Mouse (Mus musculus): Measurements from ENCODE around the gene Fam107b. TPM values are rescaled to one million over a fixed set of nuclear protein-coding genes. Genes with fewer than 3 reads are reported as not detected.

Gene Fam107b
- polyA plus RNA-seq, 1 experiment from 2014 or later, result 38.1 TPM

GRCm38 (mm10) chr2:3771483-3771882 lies 201.2 kb downstream of the Fam107b start:
- Histone ChIP-seq H3K9me3 (no peaks in the 10 kb centered on the region), H3K4me2 (no peak overlapping the region), H3K9ac (no peak overlapping the region), H3K4me1 (peaks cover 5% of the 10 kb centered on the region; the same call in 1 of the 2 replicates), H3K36me3 (peaks cover 3% of the 10 kb centered on the region; the same call in 1 of the 2 replicates), H3K4me3 (no peak overlapping the region), H3K27ac (no peak overlapping the region), H3K27me3 (no peaks in the 10 kb centered on the region)
- WGBS, result 89% methylated on average over 6 of the region's 6 CpGs
- ATAC-seq (ENCODE audit: insufficient number of reproducible peaks, low FRiP score, low TSS enrichment, low read depth), result no peak

GRCm38 (mm10) chr2:3773089-3773488 lies 202.8 kb downstream of the Fam107b start:
- Histone ChIP-seq H3K4me3 (no peak overlapping the region), H3K9ac (no peak overlapping the region), H3K36me3 (peaks cover 4% of the 10 kb centered on the region; the same call in 1 of the 2 replicates), H3K4me2 (no peak overlapping the region), H3K9me3 (no peaks in the 10 kb centered on the region), H3K4me1 (no peaks in the 10 kb centered on the region), H3K27me3 (no peaks in the 10 kb centered on the region), H3K27ac (no peak overlapping the region)
- ATAC-seq (ENCODE audit: insufficient number of reproducible peaks, low FRiP score, low TSS enrichment, low read depth), result no peak
- 71% methylated on average over 4 of the region's 4 CpGs for WGBS

GRCm38 (mm10) chr2:3775569-3775968 lies 205.3 kb downstream of the Fam107b start:
- Histone ChIP-seq H3K9me3 (no peaks in the 10 kb centered on the region), H3K4me1 (no peaks in the 10 kb centered on the region), H3K27me3 (no peaks in the 10 kb centered on the region), H3K9ac (no peak overlapping the region), H3K4me3 (no peak overlapping the region), H3K36me3 (peaks cover 20% of the 10 kb centered on the region), H3K4me2 (no peak overlapping the region), H3K27ac (no peak overlapping the region)
- no peak for ATAC-seq (ENCODE audit: insufficient number of reproducible peaks, low FRiP score, low TSS enrichment, low read depth)
- 82% methylated on average over 3 of the region's 3 CpGs for WGBS

- H3K36me3 ChIP-seq, result peaks cover 23% of the 10 kb centered on the region
- no peak overlapping the region for H3K4me2 ChIP-seq
- no peaks in the 10 kb centered on the region for H3K9me3 ChIP-seq
- no peaks in the 10 kb centered on the region for H3K4me1 ChIP-seq
- H3K4me3 ChIP-seq, result no peak overlapping the region
- H3K27ac ChIP-seq, result no peak overlapping the region
- H3K9ac ChIP-seq, result no peak overlapping the region
- H3K27me3 ChIP-seq, result no peaks in the 10 kb centered on the region
- ATAC-seq (ENCODE audit: insufficient number of reproducible peaks, low FRiP score, low TSS enrichment, low read depth), result no peak
Measured at GRCm38 (mm10) chr2:3776045-3776444, 205.8 kb downstream of the Fam107b start.

- Histone ChIP-seq H3K4me3 (no peak overlapping the region), H3K9me3 (no peaks in the 10 kb centered on the region), H3K27ac (no peak overlapping the region), H3K27me3 (no peaks in the 10 kb centered on the region), H3K36me3 (peaks cover 32% of the 10 kb centered on the region), H3K9ac (no peak overlapping the region), H3K4me1 (no peaks in the 10 kb centered on the region), H3K4me2 (no peak overlapping the region)
- 86% methylated on average over 6 of the region's 6 CpGs for WGBS
- ATAC-seq (ENCODE audit: insufficient number of reproducible peaks, low FRiP score, low TSS enrichment, low read depth), result no peak
Measured at GRCm38 (mm10) chr2:3777696-3778095, 207.4 kb downstream of the Fam107b start.

GRCm38 (mm10) chr2:3785546-3785945 lies 215.3 kb downstream of the Fam107b start:
- no peak overlapping the region for H3K27ac ChIP-seq

GRCm38 (mm10) chr2:3787752-3788423 lies 217.6 kb downstream of the Fam107b start:
- 0 out of 2 replicates have a peak, but pooled peaks have one; percentile 40 for ATAC-seq (ENCODE audit: insufficient number of reproducible peaks, low FRiP score, low TSS enrichment, low read depth)
- Histone ChIP-seq H3K4me1 (0 out of 2 replicates have a peak, but pooled peaks cover 4% of the 10 kb centered on the region), H3K27ac (peak overlapping the region; percentile 7; the same call in 1 of the 2 replicates)

More at GRCm38 (mm10) chr2:3785546-3785945, 215.3 kb downstream of the Fam107b start:
- no peaks in the 10 kb centered on the region for H3K9me3 ChIP-seq
- 87% methylated on average over 8 of the region's 8 CpGs for WGBS
- H3K4me3 ChIP-seq, result no peak overlapping the region
- H3K36me3 ChIP-seq, result peaks cover 12% of the 10 kb centered on the region; the same call in 1 of the 2 replicates
- H3K27me3 ChIP-seq, result no peaks in the 10 kb centered on the region
- H3K4me2 ChIP-seq, result no peak overlapping the region
- ATAC-seq (ENCODE audit: insufficient number of reproducible peaks, low FRiP score, low TSS enrichment, low read depth), result no peak
- H3K4me1 ChIP-seq, result 0 out of 2 replicates have a peak, but pooled peaks cover 4% of the 10 kb centered on the region
- H3K9ac ChIP-seq, result no peak overlapping the region

GRCm38 (mm10) chr2:3788424-3788786 lies 218.1 kb downstream of the Fam107b start:
- H3K27ac ChIP-seq, result no peak overlapping the region
- 0 out of 2 replicates have a peak, but pooled peaks cover 4% of the 10 kb centered on the region for H3K4me1 ChIP-seq
- H3K4me3 ChIP-seq, result no peak overlapping the region
- no peak overlapping the region for H3K9ac ChIP-seq
- no peak overlapping the region for H3K4me2 ChIP-seq
- 84% methylated on average over 3 of the region's 3 CpGs for WGBS
- no peak for ATAC-seq (ENCODE audit: insufficient number of reproducible peaks, low FRiP score, low TSS enrichment, low read depth)
- no peaks in the 10 kb centered on the region for H3K9me3 ChIP-seq
- H3K36me3 ChIP-seq, result no peaks in the 10 kb centered on the region
- no peaks in the 10 kb centered on the region for H3K27me3 ChIP-seq

More at GRCm38 (mm10) chr2:3787752-3788423, 217.6 kb downstream of the Fam107b start:
- Histone ChIP-seq H3K9ac (no peak overlapping the region), H3K27me3 (no peaks in the 10 kb centered on the region), H3K9me3 (no peaks in the 10 kb centered on the region), H3K4me3 (no peak overlapping the region), H3K4me2 (no peak overlapping the region), H3K36me3 (no peaks in the 10 kb centered on the region)

- WGBS, result 71% methylated on average over 5 of the region's 5 CpGs
- H3K9ac ChIP-seq, result no peak overlapping the region
- H3K36me3 ChIP-seq, result no peaks in the 10 kb centered on the region
- no peak overlapping the region for H3K4me3 ChIP-seq
- H3K27me3 ChIP-seq, result no peaks in the 10 kb centered on the region
- no peaks in the 10 kb centered on the region for H3K9me3 ChIP-seq
- H3K27ac ChIP-seq, result no peak overlapping the region
- no peak overlapping the region for H3K4me2 ChIP-seq
- ATAC-seq (ENCODE audit: insufficient number of reproducible peaks, low FRiP score, low TSS enrichment, low read depth), result no peak
- H3K4me1 ChIP-seq, result peaks cover 3% of the 10 kb centered on the region; the same call in 1 of the 2 replicates
Measured at GRCm38 (mm10) chr2:3796543-3796942, 226.3 kb downstream of the Fam107b start.

GRCm38 (mm10) chr2:3799767-3800554 lies 229.7 kb downstream of the Fam107b start:
- Histone ChIP-seq H3K36me3 (no peaks in the 10 kb centered on the region), H3K4me2 (peak overlapping the region; percentile 42), H3K4me1 (peaks cover 3% of the 10 kb centered on the region; the same call in 1 of the 2 replicates), H3K27me3 (no peaks in the 10 kb centered on the region), H3K9ac (no peak overlapping the region), H3K27ac (no peak overlapping the region), H3K4me3 (peak overlapping the region; percentile 21), H3K9me3 (no peaks in the 10 kb centered on the region)
- WGBS, result 15% methylated on average over 18 of the region's 18 CpGs
- ATAC-seq (ENCODE audit: insufficient number of reproducible peaks, low FRiP score, low TSS enrichment, low read depth), result no peak

- no peak overlapping the region for H3K27ac ChIP-seq
- ATAC-seq (ENCODE audit: insufficient number of reproducible peaks, low FRiP score, low TSS enrichment, low read depth), result no peak
- H3K4me3 ChIP-seq, result no peak overlapping the region
- H3K4me2 ChIP-seq, result no peak overlapping the region
- H3K4me1 ChIP-seq, result peaks cover 3% of the 10 kb centered on the region; the same call in 1 of the 2 replicates
- no peaks in the 10 kb centered on the region for H3K9me3 ChIP-seq
- no peaks in the 10 kb centered on the region for H3K27me3 ChIP-seq
- WGBS, result 37% methylated on average over 5 of the region's 5 CpGs
- H3K9ac ChIP-seq, result no peak overlapping the region
- H3K36me3 ChIP-seq, result no peaks in the 10 kb centered on the region
Measured at GRCm38 (mm10) chr2:3800555-3800878, 230.2 kb downstream of the Fam107b start.

GRCm38 (mm10) chr2:3805742-3806141 lies 235.5 kb downstream of the Fam107b start:
- no peak for ATAC-seq (ENCODE audit: insufficient number of reproducible peaks, low FRiP score, low TSS enrichment, low read depth)

More at GRCm38 (mm10) chr2:3805742-3806141, 235.5 kb downstream of the Fam107b start:
- H3K36me3 ChIP-seq, result no peaks in the 10 kb centered on the region
- no peak overlapping the region for H3K27ac ChIP-seq
- WGBS, result 62% methylated on average over 6 of the region's 6 CpGs
- H3K9ac ChIP-seq, result no peak overlapping the region
- H3K4me1 ChIP-seq, result no peaks in the 10 kb centered on the region
- H3K4me2 ChIP-seq, result no peak overlapping the region
- H3K27me3 ChIP-seq, result no peaks in the 10 kb centered on the region
- no peak overlapping the region for H3K4me3 ChIP-seq
- H3K9me3 ChIP-seq, result no peaks in the 10 kb centered on the region

Data from limb, embryonic 15.5 days (tissue).